Mouse (Mus musculus) spleen, postnatal 10 days (tissue): ENCODE results near the gene Mettl23.
"Not testable (repeated sequence)": the region's sequence is repeated elsewhere in the genome, so short reads cannot be mapped to it uniquely, and the experiment has no call there.

Experiments
- DNase-seq, 2 experiments: peaks; one replicate each; pipeline ENCODE4 v3.0.0; 2021 to 2022; ENCODE audit warnings: low spot score in 2 of 2

Gene Mettl23

DNA sequence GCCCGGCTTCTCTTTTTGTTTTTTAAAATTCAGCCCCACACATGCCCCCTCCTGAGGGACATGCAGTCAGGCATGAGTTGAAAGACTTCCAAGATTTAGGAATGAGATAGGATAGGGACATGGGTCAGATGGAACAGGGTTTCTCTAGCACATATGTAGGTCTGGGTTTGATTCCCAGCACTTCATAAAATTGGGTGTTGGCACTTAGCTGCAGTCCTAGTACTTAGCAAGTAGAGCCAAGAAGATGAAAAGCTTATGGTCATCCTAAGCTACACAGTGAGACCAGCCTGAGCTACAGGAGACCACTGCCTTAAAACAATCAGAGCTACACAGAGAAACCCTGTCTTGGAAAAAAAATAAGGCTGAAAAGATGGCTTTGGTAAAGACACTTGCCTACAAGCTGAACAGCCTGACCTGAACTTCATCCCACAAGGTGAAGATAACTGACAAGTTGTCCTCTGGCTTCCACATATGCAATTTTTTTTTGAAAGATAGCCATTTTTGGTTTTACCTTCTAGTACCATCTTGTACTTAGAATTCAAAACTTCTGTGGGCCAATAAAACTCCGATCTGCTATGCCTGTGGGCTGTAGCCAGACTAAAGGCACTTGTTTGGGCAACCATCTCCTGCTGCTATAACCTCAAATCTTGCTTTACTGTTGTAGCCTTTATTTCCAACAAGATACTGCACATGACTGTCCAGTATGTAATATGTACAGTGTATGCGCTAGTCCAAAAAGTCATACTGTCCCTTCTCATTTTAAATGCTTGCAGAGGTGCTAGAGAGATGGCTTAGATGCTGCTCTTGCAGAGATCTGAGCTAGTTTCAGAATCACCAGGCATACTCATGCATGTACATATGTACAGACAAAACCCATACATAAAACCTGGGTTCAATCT lies 4.4 kb downstream of the Mettl23 start:
- no peak for DNase-seq

DNA sequence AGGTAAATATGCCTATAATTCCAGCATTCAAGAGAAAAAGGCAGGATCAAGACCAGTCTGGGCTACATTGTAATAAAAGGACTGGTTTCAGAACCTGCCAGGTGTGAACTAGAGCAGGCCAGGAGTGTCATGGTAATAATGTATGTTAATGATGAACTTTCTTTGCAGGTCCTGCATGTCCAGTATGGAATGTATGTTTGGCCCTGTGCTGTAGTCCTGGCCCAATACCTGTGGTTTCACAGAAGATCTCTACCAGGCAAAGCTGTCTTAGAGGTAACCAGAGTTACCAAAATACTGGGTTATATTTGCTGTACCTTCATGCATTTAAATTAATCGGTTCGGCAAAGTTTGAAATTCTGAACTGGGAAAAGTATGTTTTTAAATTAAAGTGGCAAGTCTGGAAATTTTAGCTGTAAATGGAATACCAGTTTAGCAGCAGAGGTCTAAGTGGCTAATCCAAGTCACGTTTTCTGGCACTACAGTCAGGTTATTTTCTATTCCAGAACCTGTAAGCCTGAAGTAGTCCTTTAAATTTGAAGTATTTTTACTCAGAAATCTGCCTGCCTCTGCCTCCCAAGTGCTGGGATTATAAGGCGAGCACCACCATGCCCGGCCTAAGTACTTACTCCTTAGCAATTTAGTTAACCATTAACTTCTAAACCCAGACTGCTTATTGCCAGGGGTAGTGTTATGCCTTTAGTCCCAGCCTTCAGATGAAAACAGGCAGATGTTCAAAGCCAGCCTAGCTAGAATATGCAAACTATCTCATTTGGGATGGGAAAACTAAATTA lies 5.2 kb downstream of the Mettl23 start:
- no peak for DNase-seq

DNA sequence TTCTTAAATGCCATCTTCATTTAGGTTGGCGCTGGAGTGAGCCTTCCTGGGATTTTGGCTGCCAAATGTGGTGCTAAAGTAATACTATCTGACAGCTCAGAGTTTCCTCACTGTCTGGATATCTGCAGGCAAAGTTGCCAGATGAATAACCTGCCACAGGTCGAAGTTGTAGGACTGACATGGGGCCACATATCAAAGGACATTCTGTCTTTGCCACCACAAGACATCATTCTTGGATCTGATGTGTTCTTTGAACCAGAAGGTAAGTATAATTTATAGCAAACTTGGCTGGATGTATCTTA lies 5.8 kb downstream of the Mettl23 start:
- DNase-seq, result not testable (repeated sequence)

DNA sequence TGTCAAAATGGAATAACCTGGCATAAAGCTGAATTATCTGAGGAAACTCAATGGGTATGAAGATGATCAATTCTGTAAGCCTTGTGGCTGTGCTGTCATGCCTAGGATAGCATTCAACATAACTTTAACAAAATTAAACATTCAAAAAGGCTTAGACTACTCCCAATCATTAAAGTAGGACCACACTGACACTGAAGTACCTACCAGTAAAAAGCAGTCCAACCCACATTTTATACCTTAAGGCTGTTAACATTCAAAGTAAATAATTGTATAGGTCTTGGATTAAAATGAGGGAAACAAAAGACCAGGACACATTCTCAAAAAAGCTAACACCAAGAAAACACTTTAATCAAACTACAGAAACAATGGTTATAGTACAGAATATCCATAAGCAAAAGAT lies 6.5 kb downstream of the Mettl23 start:
- no peak for DNase-seq

DNA sequence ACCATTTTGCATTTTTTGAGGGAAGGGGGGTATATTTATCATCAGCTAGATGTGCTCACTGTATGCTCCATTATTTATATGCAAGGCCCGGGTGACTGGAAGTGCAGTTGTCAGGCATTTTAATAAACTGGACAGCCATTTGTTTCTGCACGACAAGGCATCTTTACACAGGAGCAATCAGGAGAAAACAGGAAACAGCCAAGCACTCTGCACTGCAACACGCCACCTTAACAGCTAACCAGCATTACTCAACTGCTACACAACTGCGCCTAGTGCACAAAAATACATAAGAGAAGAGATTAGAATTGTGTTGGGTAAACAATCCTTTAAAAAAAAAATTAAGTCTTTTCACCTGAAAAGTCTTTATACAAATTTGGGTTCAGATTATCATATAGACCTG lies 7.0 kb downstream of the Mettl23 start:
- no peak for DNase-seq

DNA sequence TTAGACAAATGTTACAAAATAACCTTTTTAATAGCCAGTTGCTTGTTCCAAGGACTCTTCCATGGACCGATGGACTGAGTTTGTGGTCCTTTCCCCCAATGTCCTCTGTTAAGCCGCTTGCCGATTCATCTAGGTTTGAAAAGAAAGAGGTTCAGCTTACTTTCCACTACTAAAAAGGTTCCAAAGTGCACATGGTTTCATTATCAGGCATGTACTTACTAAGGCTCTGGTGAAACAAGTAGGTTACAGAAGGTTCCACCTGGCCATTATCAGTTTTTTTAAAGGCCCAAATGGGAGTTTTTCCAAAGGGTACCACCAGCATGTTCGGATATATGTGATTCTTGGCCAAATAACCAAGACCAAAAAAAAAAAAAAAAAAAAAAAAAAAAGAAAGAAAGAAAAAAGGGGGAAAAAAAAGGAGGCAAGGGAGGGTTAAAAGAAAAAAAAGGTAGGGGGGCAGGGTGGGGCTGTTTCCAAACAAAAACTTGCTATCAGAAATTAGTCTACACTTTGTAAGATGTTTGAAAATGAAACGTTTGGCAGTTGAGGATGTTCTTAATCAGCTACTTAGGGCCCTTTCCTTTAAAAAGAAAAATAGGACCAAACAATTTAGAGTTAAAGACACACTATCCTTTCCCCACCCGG lies 7.9 kb downstream of the Mettl23 start:
- DNase-seq, result no peak

DNA sequence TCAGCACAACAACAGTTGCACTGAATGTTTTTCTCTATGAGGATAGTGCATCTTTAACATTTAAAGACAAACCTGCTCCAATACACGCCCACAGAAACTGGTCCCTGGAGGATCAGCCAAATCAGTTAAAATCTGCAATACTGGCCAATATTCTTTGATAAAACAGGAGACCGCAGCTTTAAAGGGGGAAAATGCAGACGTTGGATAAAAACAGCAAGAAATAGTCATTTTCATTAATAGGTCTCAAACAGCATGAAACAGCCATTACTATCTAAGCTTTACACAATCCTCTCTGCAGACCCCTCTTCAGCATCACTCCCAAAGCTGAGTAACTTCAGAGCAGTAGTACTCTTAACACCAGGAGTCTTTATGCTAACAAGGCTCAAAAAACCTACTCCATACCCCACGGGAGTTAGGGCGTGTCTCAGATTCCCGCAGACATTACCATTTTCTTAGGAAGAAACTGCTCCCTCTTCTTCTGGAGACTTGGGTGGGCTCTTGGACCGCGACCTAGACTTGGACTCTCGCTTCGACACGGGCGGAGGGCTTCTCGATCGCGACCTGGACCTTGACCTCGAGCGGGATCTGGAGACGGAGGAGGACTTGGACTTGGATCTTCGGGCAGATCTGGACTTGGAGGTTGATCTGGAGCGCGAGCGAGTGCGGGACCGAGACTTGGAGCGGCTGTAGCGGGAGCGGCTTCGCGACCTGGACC lies 8.7 kb downstream of the Mettl23 start:
- DNase-seq, result no peak

DNA sequence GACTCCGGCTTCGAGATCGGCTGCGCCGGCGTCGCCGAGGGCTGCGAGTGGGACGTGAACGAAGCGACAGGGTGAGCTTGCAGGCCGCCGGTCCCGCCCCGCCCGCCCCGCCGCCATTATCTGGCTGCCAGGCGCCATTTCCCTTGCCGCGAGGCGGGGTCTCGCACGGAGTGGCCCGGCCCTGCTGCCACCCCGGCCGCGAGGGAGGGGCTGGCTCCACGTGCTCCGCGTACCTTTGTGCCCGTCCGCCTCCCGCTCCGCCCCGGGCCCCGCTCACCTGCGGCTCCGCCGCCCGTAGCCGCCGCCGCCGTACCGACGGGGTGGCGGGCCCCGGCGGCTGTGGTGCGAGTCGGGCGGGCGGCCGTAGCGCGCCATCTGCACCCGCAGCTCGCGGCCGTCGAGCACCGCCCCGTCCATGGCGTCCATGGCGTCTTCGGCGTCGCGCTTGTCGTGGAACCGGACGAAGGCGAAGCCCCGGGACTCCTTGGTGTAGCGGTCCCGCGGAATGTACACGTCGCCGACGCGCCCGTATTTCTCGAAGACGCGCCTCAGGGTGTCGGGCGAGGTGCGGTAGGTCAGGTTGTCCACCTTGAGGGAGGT lies 9.3 kb downstream of the Mettl23 start, which contains the start of gene Mfsd11:
TSS of gene Mfsd11 (plus strand) at position 150 of the 600 bp plus-strand sequence.
- DNase-seq, result peak; percentile 82 to 86

DNA sequence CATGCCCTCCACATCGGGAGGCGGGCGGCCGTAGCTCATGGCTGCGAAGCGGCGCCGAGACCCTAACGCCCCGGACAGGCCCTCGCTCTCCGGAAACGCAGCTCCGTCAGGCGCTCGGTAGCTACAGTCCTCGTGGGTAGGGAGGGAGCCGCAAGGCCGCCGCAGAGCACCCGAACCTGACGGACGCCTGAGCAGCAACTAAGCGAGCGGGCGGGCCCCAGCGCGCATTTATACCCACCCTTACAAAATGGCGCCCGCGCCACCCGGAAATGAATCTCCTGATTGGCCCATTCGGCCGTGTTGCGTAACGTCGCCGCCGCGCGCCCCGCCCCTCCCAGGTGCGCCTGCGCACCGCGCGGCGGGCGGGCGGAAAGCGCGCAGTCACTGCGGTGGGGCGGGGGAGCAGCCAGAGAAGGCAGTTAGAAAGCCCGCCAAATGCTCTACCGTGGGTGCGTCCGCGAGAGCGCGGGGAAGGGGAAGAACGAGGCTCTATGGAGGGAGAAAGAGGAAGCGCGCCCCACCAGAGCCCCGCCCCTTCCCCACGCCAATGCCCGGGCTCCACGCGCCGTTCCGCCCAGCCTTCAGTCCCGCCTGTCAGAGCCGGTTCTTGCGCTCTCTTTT lies 9.9 kb downstream of the Mettl23 start, which contains the start of gene Srsf2:
TSS of gene Srsf2 (minus strand) at position 204 of the 621 bp plus-strand sequence.
- peak; percentile 96 to 98 for DNase-seq

DNA sequence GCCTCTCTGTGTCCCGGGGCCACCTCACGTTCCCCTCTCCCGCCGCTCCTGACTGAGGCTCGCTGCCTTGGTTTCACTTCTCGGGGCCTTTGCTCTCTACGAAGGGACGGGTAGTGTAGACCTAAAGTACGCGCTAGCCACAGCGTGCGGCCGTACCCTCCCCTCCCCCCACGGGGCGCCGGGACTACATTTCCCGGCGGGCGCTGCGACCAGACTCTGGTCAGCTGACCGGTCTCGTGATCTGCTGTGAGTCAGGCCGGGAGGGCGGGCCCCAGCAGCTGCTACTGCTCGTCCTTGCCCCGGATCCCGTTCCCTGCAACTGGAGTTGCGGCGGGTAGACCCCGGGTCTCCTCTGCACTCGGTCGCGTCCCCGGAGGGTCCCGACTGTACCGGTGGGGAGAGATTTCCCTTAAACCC lies 10.4 kb downstream of the Mettl23 start:
- DNase-seq, result peak; percentile 98

DNA sequence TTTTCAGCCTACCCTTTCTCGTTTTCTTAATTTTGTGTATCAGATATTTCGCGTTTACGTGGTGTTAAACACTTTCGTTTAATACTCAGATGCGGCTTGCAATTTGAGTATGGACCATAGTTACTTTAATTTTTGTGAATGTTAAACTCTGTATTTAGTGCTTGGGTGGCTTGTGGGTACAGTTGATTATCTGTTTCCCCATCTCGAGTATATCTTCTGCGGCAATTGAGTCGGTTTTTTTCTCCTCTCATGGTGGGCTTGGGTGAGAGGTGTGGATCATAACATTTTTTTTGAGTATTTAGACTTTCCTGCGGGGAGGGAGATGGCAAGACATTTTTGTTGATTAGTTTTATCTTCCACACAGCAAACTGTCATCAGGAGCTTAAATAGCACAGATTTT lies 11.2 kb downstream of the Mettl23 start:
- DNase-seq, result no peak

DNA sequence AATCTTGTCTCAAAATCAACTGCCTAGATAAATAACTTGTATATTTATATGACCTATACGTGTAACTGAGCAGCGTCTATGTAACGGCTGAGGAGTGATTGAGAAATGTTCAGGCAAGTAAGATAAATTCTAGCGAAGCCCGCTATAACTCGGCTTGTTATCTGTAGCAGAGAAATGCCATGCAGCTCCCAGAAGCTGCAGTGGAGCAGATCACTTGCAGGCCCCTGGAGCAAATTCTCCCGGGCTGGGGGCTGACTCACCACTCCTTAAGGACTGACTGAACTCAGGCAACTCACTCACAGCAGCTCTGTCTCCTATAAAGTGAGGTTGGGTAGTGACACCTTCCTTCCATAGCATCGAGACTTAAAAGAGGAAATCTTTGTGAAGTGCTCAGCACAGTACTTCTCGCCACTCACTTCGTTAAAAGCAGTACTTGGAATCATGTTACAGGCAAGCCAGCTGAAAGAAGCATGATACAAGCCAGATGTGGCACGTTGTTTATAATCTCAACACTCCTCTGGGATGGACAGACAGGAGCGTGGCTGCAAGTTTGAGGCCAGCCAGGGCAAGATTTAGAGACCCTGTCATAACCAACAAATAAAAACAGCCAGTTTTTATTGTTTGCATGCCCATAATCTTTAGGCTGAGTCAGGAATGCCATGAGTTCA lies 14.2 kb downstream of the Mettl23 start:
- no peak for DNase-seq

DNA sequence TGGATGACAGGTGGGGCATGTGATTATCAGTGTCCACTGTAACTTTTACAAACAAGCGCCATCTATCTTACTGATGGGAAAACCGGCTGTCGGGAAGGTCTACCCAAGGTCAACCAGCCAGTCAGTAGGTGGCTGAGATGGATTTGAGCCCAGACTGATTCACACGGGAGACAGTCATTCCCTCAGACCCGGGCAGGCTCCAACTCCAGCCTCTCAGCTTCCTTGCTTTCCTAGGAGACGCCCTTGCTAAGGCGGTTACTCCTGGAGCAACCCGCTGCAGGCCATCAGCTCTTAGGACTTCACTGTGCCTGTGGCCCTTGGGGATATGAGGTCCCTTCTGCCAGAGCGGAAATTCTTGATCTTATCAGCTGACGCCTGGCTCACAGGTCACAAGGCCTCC lies 21.4 kb downstream of the Mettl23 start:
- DNase-seq, result no peak

DNA sequence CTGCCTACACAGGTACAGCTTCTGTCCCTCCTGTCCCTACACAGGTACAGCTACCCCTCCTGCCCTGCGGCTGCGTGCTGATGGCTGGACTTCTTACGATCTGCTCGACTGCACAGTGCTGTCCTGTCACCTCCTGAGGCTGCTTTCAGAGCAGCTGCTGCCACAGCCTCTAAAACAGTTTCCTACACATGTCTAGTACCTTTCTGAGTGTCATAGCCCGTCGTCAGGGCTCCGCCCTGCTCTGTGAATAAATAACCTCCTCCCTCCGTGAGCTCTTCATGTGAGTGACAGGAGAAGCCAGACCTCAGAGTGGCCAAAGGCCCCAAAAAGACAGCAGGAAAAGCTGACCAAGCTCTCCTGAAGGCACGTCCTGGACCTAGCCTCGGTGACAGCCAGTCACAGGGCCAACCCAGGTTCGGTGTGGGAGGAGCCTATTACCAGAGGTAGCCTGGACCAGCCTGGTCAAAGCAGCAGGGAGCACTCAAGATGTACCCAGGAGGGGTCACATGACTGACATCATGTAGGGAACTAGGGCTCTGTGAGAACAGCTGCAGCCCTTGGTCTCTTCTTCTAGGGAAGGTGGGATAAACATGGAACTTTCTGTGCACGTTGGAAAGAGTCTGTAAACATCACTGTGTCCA lies 23.0 kb downstream of the Mettl23 start:
- DNase-seq, result no peak

DNA sequence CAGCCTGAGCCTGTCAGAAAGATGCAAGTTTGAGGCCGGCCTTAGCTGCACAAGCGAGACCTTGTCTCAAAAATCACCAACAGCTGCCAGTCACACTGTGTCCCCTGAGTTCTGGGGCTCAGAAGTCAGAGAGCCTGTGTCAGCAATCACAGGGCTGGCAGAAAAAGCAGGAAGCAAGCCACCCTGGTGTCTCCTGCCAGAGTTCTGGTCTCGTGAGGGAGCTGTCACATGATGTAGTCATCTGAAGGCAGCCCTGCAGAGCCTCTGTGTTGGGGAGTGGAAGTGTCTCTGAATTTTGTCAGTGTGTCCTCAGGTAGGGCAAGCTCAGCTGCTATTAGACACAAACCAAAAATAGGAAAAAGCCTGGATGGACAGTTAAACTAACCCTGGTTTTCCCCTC lies 25.1 kb downstream of the Mettl23 start:
- no peak for DNase-seq

DNA sequence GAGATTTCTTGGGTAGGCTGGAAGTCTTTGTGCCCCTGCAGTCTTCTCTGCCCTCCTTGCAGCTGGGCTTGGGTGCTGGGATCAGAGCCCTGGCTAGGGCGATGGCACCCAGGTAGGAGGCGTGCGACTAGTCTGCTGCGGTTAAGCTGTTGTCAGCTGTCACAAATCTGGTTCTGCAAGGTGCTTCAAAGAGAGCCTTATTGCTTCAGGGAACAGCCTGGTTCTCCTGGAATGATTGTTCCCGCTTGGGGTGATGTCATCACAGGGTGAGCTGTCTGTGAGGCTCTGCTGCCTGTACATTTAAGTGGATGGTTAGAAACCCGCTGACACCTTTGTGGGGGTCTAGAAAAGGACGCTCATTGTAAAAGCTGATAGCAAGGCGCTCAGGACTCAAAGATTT lies 26.1 kb downstream of the Mettl23 start:
- DNase-seq, result no peak

DNA sequence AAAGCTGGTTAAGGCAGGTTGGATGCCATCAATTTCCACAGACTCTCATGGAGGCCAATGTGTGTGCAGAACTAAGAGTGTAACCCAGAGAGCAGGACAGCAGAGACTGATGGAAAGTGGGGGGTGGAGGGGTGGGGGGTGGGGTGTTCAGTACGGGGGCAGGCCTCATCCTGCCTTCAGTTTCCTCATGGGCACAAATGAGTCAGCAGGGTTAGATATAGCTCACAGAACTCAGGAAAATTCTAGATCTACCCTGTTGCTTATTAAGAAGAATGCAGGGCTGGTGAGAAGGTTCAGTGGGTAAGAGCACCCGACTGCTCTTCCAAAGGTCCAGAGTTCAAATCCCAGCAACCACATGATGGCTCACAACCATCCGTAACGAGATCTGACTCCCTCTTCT lies 26.6 kb downstream of the Mettl23 start:
- no peak for DNase-seq

DNA sequence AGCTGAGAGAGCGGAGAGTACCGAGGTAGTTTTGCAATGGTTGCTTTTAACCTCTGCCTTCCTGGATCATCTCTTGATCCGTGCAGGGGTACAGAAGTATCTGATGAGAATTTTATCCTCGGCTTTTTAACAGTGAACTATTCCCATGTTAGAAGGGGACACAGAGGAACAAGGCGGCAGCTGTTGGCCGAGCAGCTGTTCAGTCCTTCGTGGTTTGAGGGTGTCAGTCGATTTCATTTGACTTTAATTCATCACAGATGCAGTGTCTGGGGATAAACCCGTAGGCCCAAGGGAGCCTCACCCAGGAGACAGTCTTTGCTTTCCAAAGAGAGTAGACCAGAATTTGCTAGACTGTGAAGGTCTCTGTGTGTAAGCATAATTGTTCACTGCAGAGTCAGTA lies 28.5 kb downstream of the Mettl23 start:
- no peak for DNase-seq

DNA sequence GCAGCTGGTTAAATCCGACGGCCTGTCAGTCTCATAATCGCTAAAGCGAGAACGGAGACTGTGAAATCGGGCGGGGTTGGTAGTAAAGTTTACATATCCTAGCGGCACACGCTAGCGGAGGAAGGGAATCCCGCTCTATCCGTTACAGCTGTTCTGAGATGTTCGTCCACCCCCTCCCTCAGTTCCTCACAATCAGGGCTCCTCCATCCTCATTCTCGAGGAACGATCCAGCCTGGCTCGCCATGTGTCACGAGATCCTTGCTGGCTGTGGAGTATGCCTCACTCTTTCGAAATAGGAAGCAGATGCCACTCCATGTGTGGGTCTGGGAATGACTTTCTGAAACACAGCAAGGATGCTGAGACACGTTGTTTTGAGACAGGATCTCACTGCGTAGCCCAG lies 30.9 kb downstream of the Mettl23 start:
- DNase-seq, result no peak

DNA sequence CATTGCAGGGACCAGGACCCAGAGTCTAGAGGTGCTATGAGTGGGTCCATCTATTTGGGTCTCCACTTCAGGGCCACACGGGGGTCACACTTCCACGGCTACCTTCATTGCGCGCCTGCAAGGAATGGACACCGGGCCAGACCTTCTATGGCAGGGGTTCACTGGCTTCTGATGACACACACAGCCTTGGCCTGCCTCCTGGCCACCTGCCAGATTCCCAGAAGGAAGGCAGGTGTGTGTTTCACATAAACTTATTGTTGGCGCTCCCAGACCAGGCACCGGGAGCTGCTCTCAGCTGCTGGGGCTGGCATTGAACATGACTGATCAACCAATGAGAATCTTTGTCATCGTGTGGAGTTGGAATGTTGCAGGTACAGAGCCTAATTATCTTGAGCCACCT lies 35.4 kb downstream of the Mettl23 start:
- no peak for DNase-seq
